ENCODE assay signal across 24 mouse cellular contexts in the genomic region with DNA sequence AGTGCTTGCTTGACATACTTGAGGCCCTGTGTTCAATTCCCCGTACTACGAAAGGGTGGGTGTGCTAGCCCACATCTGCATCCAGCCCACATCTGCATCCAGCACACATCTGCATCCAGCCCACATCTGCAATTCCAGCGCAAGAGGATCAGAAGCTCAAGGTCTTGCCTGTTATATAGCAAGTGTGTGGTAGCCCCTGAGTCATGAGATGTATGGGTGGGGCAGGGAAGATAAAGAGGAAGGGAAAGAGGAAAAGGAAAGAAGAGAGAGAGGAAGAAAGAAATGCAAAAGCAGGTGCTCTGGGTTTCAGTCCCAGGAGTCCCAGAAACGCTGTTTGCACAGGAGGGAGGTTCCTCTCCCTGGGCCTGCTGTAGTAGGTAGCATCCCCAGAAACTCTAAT. TPM values are rescaled to one million over a fixed set of nuclear protein-coding genes. Genes with fewer than 3 reads are reported as not detected.
DNase-seq lines count a peak whose midpoint lies in the region; ATAC-seq lines count a peak whose summit lies in the region.
"Had no signal": no experiment of that assay in that cellular context is flagged by ENCODE, and none has a peak within 500 bp of the region (broad histone marks: within the 10 kb centered on the region; RNA-seq: fewer than 3 reads in every experiment).

No protein-coding gene starts in this region.

- 86% methylated on average over 4 of the region's 4 CpGs for WGBS in neural tube, embryonic 13.5 days

- H3K27ac ChIP-seq in neural tube, embryonic 13.5 days (replicated peaks) = peak overlapping the region; percentile 61; the same call in 1 of the 2 replicates
- H3K27ac ChIP-seq: embryonic facial prominence, embryonic 10.5 days; embryonic facial prominence, embryonic 12.5 days; forebrain, embryonic 13.5 days; forebrain, embryonic 15.5 days had no signal

- no peaks in the 10 kb centered on the region for H3K9me3 ChIP-seq in neural tube, embryonic 13.5 days
- H3K9me3 ChIP-seq: embryonic facial prominence, embryonic 10.5 days; embryonic facial prominence, embryonic 12.5 days; forebrain, embryonic 13.5 days; forebrain, embryonic 15.5 days; G1E had no signal

- no peaks in the 10 kb centered on the region for H3K27me3 ChIP-seq in neural tube, embryonic 13.5 days
- no peaks in the 10 kb centered on the region for H3K27me3 ChIP-seq in splenic B cell, adult 2 months (ENCODE audit: control insufficient read depth, insufficient read depth, low read length, poor library complexity, severe bottlenecking)
- H3K27me3 ChIP-seq: embryonic facial prominence, embryonic 12.5 days; forebrain, embryonic 15.5 days; Patski had no signal

- H3K36me3 ChIP-seq in neural tube, embryonic 13.5 days = 0 out of 2 replicates have a peak, but pooled peaks cover 2% of the 10 kb centered on the region
- peaks cover 1% of the 10 kb centered on the region; the same call in 1 of the 2 replicates for H3K36me3 ChIP-seq in splenic B cell, adult 2 months (ENCODE audit: control insufficient read depth, insufficient read depth, low read length, poor library complexity, severe bottlenecking)
- H3K36me3 ChIP-seq: forebrain, embryonic 15.5 days had no signal

- no peak overlapping the region for H3K4me3 ChIP-seq in neural tube, embryonic 13.5 days
- H3K4me3 ChIP-seq: embryonic facial prominence, embryonic 10.5 days; embryonic facial prominence, embryonic 12.5 days; forebrain, embryonic 13.5 days; forebrain, embryonic 15.5 days had no signal

- no peak overlapping the region for H3K4me2 ChIP-seq in neural tube, embryonic 13.5 days
- H3K4me2 ChIP-seq: embryonic facial prominence, embryonic 12.5 days; forebrain, embryonic 13.5 days; forebrain, embryonic 15.5 days had no signal

- intact Hi-C loops in left cerebral cortex, postnatal 10 days (cut with DNase I) = no loop called here

- no peak overlapping the region for H3K9ac ChIP-seq in neural tube, embryonic 13.5 days
- H3K9ac ChIP-seq: embryonic facial prominence, embryonic 12.5 days; forebrain, embryonic 13.5 days; forebrain, embryonic 15.5 days; forebrain, postnatal 0 days had no signal

- H3K4me1 ChIP-seq in neural tube, embryonic 13.5 days (replicated peaks) = peaks cover 23% of the 10 kb centered on the region; the same call in 1 of the 2 replicates

- no peak for DNase-seq in neural tube, embryonic 10.5 days (ENCODE audit: extremely low spot score, low spot score)
- DNase-seq in splenic B cell, adult 2 months (ENCODE audit: low read depth, low spot score) = peak; percentile 23
- no peak for DNase-seq in gastrocnemius, adult 8-10 months (ENCODE audit: low spot score in 2 of 2)
- DNase-seq in left cerebral cortex, postnatal 10 days (ENCODE audit: extremely low spot score in 1 of 2, low spot score in 2 of 2) = no peak
- no peak for DNase-seq in adrenal gland, postnatal 36 days
- DNase-seq: adrenal gland, adult 8-10 months; adrenal gland, postnatal 14 days; cerebellum, adult 11 months; cerebellum, adult 18-20 months; cerebellum, adult 8-10 months; cerebellum, adult 9-11 months; cerebellum, postnatal 14 days; cerebellum, postnatal 36 days; forebrain, postnatal 0 days had no signal

- no peak for ATAC-seq in neural tube, embryonic 13.5 days (ENCODE audit: low read depth)
- ATAC-seq in common myeloid progenitor, adult 5-6 weeks (replicated peaks; ENCODE audit: low read depth, poor library complexity, severe bottlenecking) = peak; percentile 42
- peak; percentile 52 for ATAC-seq in megakaryocyte, adult 5-6 weeks (ENCODE audit: poor library complexity, severe bottlenecking)
- ATAC-seq: activated CD4-positive, CD25-positive, alpha-beta regulatory T cell, adult 4 months; forebrain, embryonic 13.5 days; forebrain, embryonic 15.5 days; forebrain, postnatal 0 days; Patski had no signal

RNA-seq across cellular contexts. Expression of gene Smim20, which starts 15.6 kb away (rescaled TPM):
- polyA plus RNA-seq in neural tube, embryonic 13.5 days (2015; fragmentation: Nextera tagmentation; extraction: Ambion mirVana) = 81.1 and 85.5 TPM in 2 replicates
- 50.9 and 60.2 TPM in 2 replicates for total RNA-seq in common myeloid progenitor, adult 5-6 weeks (2017)
- 67.6 and 71.7 TPM in 2 replicates for total RNA-seq in megakaryocyte, adult 5-6 weeks (2015)
- 43.3 and 55.5 TPM in 2 replicates for total RNA-seq in megakaryocyte, adult 5-6 weeks (2017)
- 10 to 100 TPM; 55.1 to 62.3 (median 58.3) TPM for total RNA-seq in gastrocnemius, adult 8-10 months (2022)
- total RNA-seq in left cerebral cortex, postnatal 10 days (2021) = 10 to 100 TPM; 26.9 to 30.5 TPM
- total RNA-seq in adrenal gland, postnatal 36 days (2021) = 10 to 100 TPM; 44.2 to 65.8 TPM
